Mouse (Mus musculus) CD4-positive, CD25-positive, alpha-beta regulatory T cell, adult 4 months (primary cell): Measurements from ENCODE around the gene Tomt. TPM values are rescaled to one million over a fixed set of nuclear protein-coding genes. Genes with fewer than 3 reads are reported as not detected.

Source experiments
- ATAC-seq: one replicate; pipeline ENCODE4 v1.8.0; 2017
- polyA plus RNA-seq, 2 experiments: library from polyadenylated mRNA; unstranded; fragments of 100-300 nt; shearing (Covaris generic); gene quantifications; one replicate each; pipeline ENCODE4 v1.2.1; 2017

The Tomt gene
- polyA plus RNA-seq, 2 experiments from 2014 or later = not detected

GRCm38 (mm10) chr7:101900331-101901097 is 5.6 kb downstream of the Tomt start:
- ATAC-seq = no peak

- ATAC-seq = peak; percentile 89
These were observed 9.8 kb downstream of the Tomt start for GRCm38 (mm10) chr7:101896104-101897066.

- ATAC-seq = no peak
These were observed 10.5 kb downstream of the Tomt start for GRCm38 (mm10) chr7:101895695-101896094.

- no peak for ATAC-seq
These were observed 17.7 kb downstream of the Tomt start for GRCm38 (mm10) chr7:101888460-101888859.

DNA sequence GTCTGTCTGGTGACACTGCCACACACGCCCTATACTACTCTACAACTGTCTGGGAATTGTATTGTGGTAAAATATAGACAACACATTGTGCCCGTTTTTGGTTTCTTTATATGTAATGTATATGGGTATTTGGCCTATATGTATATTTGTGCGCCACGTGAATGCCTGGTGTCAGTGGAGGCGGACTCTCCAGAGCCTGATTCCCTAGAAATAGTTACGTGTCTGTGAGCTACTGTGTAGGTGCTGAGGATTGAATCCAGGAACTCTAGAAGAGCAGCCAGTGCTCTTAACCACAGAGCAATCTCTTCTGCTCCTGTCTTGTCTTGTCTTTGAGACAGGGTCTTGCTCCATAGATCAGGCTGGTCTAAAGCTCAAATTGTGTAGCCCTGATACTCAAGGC is 19.9 kb downstream of the Tomt start:
- no peak for ATAC-seq

DNA sequence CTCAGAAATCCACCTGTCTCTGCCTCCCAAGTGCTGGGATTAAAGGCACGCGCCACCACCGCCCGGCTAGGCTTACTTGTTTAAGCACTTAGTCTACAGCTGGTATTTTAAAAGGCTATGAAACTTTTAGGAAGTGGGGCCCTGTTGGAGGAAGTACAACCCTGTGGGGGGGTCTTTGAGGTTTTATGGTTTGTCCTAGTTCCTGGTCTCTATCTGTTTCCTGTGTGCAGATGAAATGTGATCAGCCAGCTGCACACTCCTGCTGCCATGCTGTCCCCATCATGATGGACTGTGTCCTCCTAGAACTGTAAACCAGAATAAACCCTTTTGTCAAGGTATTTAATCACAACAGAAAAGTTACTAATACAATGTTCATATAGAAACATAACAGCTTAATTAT is 22.0 kb downstream of the Tomt start:
- no peak for ATAC-seq

DNA sequence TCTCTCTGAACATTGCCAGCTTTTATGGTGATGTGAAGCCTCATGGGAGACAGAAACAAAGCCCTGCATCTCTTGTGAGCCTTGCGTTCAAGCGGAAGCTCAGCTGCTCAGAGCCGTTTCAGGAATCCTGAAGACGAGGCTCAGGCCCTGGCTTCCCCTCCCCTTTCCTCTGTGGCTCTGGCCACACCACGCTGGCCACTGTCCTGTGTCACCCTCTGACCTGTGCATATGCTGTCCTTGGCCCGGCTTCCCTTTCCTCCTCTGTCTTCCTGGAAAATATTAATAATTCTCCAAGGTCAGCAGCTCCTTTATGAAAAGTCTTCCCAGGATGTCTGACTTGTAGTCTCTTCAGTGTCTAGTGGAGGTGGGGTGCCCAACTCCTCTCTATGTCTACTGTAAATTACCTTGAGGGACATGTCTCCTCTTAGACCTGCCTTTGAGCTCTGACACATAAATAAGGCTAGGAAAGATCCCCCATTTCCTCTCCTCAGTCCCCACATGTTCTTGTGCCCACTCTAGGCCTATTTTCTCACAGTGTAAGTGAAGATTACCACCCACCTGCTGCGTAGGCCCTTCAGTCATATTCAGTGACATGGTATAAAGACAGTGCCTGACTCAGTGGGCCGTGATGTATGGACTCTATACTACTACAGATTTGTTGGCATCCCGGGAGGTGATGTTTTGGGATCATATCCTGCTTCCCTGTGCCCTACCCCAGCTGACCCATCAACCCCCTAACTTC is 23.6 kb downstream of the Tomt start:
- no peak for ATAC-seq

- no peak for ATAC-seq
These were observed 25.3 kb downstream of the Tomt start for GRCm38 (mm10) chr7:101880855-101881254.

DNA sequence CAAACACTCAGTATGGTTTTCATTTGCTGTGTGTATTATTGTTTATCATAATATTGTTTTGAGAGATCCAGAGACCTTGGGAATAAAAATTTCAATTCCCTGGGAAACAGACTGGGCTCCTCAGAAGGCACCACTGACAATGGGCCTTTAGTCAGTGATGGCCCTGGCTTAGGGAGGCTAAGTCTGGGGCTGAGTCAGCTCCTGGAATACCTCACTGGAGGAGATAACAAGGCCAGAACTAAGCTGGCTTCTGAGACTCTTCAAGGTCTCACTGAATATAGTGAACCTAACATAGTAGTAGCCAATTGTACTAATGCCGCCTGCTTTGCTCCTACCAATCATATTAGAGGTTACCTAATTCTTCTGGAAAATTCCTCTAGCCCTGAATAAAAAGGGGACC is 30.2 kb downstream of the Tomt start:
- no peak for ATAC-seq

- ATAC-seq = no peak
These were observed 34.9 kb downstream of the Tomt start for GRCm38 (mm10) chr7:101871296-101871695.

DNA sequence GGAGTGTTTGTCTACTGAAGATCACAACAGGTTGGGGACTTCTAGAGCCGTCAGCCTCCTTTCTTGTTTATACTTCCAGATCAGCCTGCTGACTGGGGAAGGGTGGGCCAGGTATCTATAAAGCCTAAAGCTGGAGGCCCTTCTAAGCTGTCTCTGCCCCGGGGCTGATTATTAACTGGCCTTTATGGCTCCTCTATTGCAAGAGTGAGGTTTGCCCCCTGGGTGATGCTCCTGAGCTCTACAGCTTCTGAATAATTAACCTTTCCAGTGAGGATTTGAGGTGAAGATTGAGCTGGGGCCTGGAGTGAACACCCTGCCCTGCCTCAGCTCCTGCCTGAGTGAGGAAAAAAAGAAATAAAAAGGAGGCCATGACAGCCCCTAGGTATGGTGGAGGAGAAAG is 35.5 kb downstream of the Tomt start, which contains the start of gene Folr1:
Gene Folr1 (minus strand): TSS at position 160 of the 400 bp plus-strand sequence.
- no peak for ATAC-seq

GRCm38 (mm10) chr7:101869163-101869500 is 37.0 kb downstream of the Tomt start:
- no peak for ATAC-seq

GRCm38 (mm10) chr7:101868241-101869162 is 37.7 kb downstream of the Tomt start:
- ATAC-seq = no peak

GRCm38 (mm10) chr7:101867482-101867881 is 38.7 kb downstream of the Tomt start:
- ATAC-seq = no peak

GRCm38 (mm10) chr7:101866491-101867265 is 39.5 kb downstream of the Tomt start:
- no peak for ATAC-seq

- no peak for ATAC-seq
These were observed 42.7 kb downstream of the Tomt start, which contains the start of gene Anapc15 for GRCm38 (mm10) chr7:101863415-101863814. Anapc15 (plus strand) TSS chr7:101863715.

GRCm38 (mm10) chr7:101862291-101862690 is 43.9 kb downstream of the Tomt start:
- ATAC-seq = no peak

- ATAC-seq = no peak
These were observed 45.2 kb downstream of the Tomt start for GRCm38 (mm10) chr7:101860978-101861377.

- ATAC-seq = no peak
These were observed 47.8 kb downstream of the Tomt start for GRCm38 (mm10) chr7:101858362-101858761.

GRCm38 (mm10) chr7:101857094-101857493 is 49.1 kb downstream of the Tomt start, which contains the start of gene Folr2:
Folr2 (minus strand) TSS chr7:101857194.
- no peak for ATAC-seq

GRCm38 (mm10) chr7:101853816-101854215 is 52.3 kb downstream of the Tomt start:
- ATAC-seq = no peak
